Mouse (Mus musculus) ES-Bruce4 (cell line): ENCODE data around the gene Pomt1. TPM values are rescaled to one million over a fixed set of nuclear protein-coding genes. Genes with fewer than 3 reads are reported as not detected.

Experiments
- H3K27ac ChIP-seq: 2 replicates; pipeline ENCODE4 v1.5.1; 2012; ENCODE audit warnings: low read length, inconsistent platforms; ENCODE audit not compliant: insufficient read depth
- H3K27me3 ChIP-seq: 2 replicates; pipeline ENCODE4 v1.6.1; 2012; ENCODE audit warnings: mild to moderate bottlenecking, low read length, inconsistent platforms; ENCODE audit not compliant: control insufficient read depth, poor library complexity, insufficient read depth, severe bottlenecking
- H3K36me3 ChIP-seq: 2 replicates; pipeline ENCODE4 v1.6.1; 2012; ENCODE audit warnings: inconsistent platforms, mild to moderate bottlenecking, low read length, moderate library complexity; ENCODE audit not compliant: control insufficient read depth, poor library complexity, insufficient read depth, severe bottlenecking
- H3K4me1 ChIP-seq: one replicate; pipeline ENCODE4 v1.8.1; 2011; ENCODE audit warnings: low read length; ENCODE audit not compliant: control insufficient read depth, insufficient read depth
- H3K4me3 ChIP-seq: 2 replicates; pipeline ENCODE4 v1.5.1; 2011; ENCODE audit warnings: low read depth, mild to moderate bottlenecking, low read length
- H3K9ac ChIP-seq: 2 replicates; pipeline ENCODE4 v1.6.1; 2012; ENCODE audit warnings: low read depth, mild to moderate bottlenecking, inconsistent platforms; ENCODE audit not compliant: poor library complexity, severe bottlenecking
- H3K9me3 ChIP-seq: replicated peaks from 2 replicates; pipeline ENCODE4 v1.6.1; 2012; ENCODE audit warnings: mild to moderate bottlenecking, low read length, inconsistent platforms; ENCODE audit not compliant: control insufficient read depth, poor library complexity, insufficient read depth, severe bottlenecking
- CTCF ChIP-seq: IDR thresholded peaks from one replicate; pipeline ENCODE4 v1.8.1; 2011; ENCODE audit warnings: low read depth, low read length
- EP300 ChIP-seq: IDR thresholded peaks from 2 replicates; pipeline ENCODE4 v1.6.1; 2011; ENCODE audit warnings: low read depth, low read length; ENCODE audit not compliant: insufficient read depth
- POLR2A ChIP-seq: IDR thresholded peaks from one replicate; pipeline ENCODE4 v1.8.1; 2011; ENCODE audit warnings: low read length; ENCODE audit not compliant: insufficient read depth
- polyA plus RNA-seq: library from polyadenylated mRNA; stranded (reverse); fragments of >200 nt; gene quantifications from 2 replicates; pipeline ENCODE4 v1.2.4, GENCODE M21; 2011; ENCODE audit warnings: low read depth; ENCODE audit not compliant: missing spikeins, insufficient read depth, insufficient read length

The Pomt1 gene
- polyA plus RNA-seq, 1 experiment: 30.6 TPM

GRCm38 (mm10) chr2:32222057-32222456 is 14.3 kb upstream of the Pomt1 start:
- no peak overlapping the region for H3K27ac ChIP-seq
- no peak for TF ChIP-seq POLR2A
- no peak for TF ChIP-seq CTCF
- no peak for TF ChIP-seq EP300
- H3K4me1 ChIP-seq: no peaks in the 10 kb centered on the region
- no peaks in the 10 kb centered on the region for H3K9me3 ChIP-seq
- H3K9ac ChIP-seq: no peak overlapping the region
- H3K4me3 ChIP-seq: no peak overlapping the region
- peaks cover 80% of the 10 kb centered on the region for H3K36me3 ChIP-seq
- no peaks in the 10 kb centered on the region for H3K27me3 ChIP-seq

DNA sequence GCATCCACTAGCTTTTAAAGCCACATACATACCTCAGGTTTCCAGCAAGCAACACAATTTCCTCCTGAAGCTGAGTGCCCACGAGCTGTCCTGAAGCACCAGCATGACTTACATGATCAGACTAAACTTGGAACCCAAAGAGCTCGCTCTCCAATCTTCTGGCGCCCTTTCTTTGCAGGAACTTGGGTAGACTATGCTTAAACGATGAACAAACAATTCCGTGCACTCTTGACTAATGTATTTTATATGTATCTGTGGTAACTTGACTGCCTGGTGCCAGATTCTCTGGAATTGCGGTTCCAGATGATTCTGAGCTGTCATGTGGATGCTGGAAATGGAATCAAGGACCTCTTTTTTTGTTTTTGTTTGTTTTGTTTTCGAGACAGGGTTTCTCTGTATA is 957 bp upstream of the Pomt1 start:
- no peak for TF ChIP-seq POLR2A
- no peak for TF ChIP-seq EP300
- no peak for TF ChIP-seq CTCF
- Histone ChIP-seq H3K36me3 (peaks cover 17% of the 10 kb centered on the region), H3K4me1 (no peaks in the 10 kb centered on the region), H3K4me3 (peak overlapping the region; percentile 89), H3K9ac (peak overlapping the region; percentile 83), H3K27ac (no peak overlapping the region), H3K9me3 (no peaks in the 10 kb centered on the region), H3K27me3 (no peaks in the 10 kb centered on the region)

GRCm38 (mm10) chr2:32236760-32237487 is 534 bp downstream of the Pomt1 start:
- Histone ChIP-seq H3K9me3 (no peaks in the 10 kb centered on the region), H3K36me3 (peaks cover 5% of the 10 kb centered on the region; the same call in 1 of the 2 replicates), H3K4me1 (no peaks in the 10 kb centered on the region), H3K4me3 (peak overlapping the region; percentile 93), H3K27me3 (no peaks in the 10 kb centered on the region), H3K27ac (peak overlapping the region; percentile 10), H3K9ac (peak overlapping the region; percentile 83)
- TF ChIP-seq CTCF (no peak), POLR2A (no peak)

DNA sequence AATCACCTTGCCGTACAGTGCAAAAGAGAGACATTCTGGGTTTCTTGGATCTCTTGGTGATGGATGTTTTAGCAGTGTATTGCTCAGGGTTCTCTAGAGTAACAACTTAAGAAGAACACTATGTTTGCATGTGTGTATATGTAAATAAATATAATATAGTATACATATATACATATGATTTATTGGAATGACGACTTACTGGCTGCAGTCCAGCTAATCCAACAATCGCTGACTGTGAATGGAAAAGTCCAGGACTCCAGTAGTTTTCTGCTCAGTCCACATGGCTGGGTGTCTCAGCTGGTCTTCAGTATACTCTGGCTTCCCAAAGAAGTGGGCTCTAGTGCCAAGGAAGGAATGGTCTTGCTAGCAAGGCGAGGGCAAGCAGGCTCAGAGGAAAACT is 1.2 kb downstream of the Pomt1 start:
- TF ChIP-seq EP300 (no peak), CTCF (no peak), POLR2A (no peak)
- no peaks in the 10 kb centered on the region for H3K9me3 ChIP-seq
- H3K27ac ChIP-seq: 0 out of 2 replicates have a peak overlapping the region, but pooled peaks have one; percentile 10
- H3K27me3 ChIP-seq: no peaks in the 10 kb centered on the region
- no peaks in the 10 kb centered on the region for H3K4me1 ChIP-seq
- H3K4me3 ChIP-seq: peak overlapping the region; percentile 93
- peak overlapping the region; percentile 83 for H3K9ac ChIP-seq
- no peaks in the 10 kb centered on the region; the same call in 1 of the 2 replicates for H3K36me3 ChIP-seq

GRCm38 (mm10) chr2:32238708-32239435 is 2.5 kb downstream of the Pomt1 start:
- no peaks in the 10 kb centered on the region for H3K4me1 ChIP-seq
- no peaks in the 10 kb centered on the region for H3K27me3 ChIP-seq
- no peaks in the 10 kb centered on the region for H3K9me3 ChIP-seq
- H3K27ac ChIP-seq: no peak overlapping the region
- H3K9ac ChIP-seq: no peak overlapping the region
- peaks cover 3% of the 10 kb centered on the region; the same call in 1 of the 2 replicates for H3K36me3 ChIP-seq
- TF ChIP-seq CTCF (no peak), POLR2A (no peak), EP300 (no peak)
- no peak overlapping the region for H3K4me3 ChIP-seq

- H3K36me3 ChIP-seq: peaks cover 3% of the 10 kb centered on the region; the same call in 1 of the 2 replicates
- H3K9ac ChIP-seq: no peak overlapping the region
- TF ChIP-seq EP300 (no peak), CTCF (no peak), POLR2A (no peak)
- H3K4me3 ChIP-seq: no peak overlapping the region
- no peaks in the 10 kb centered on the region for H3K4me1 ChIP-seq
- no peak overlapping the region for H3K27ac ChIP-seq
- no peaks in the 10 kb centered on the region for H3K27me3 ChIP-seq
- no peaks in the 10 kb centered on the region for H3K9me3 ChIP-seq
Measured at GRCm38 (mm10) chr2:32240591-32240990, 4.2 kb downstream of the Pomt1 start.
